Mouse (Mus musculus) stomach, embryonic 14.5 days (tissue): ENCODE results near the gene Tmtc4. TPM values are rescaled to one million over a fixed set of nuclear protein-coding genes. Genes with fewer than 3 reads are reported as not detected.

Experiments used
- ATAC-seq: fragments of 200-750 bp; cut with Nextera tagmentation; 2 replicates; pipeline ENCODE4 v1.8.0; 2017; ENCODE audit warnings: low read depth, moderate TSS enrichment; ENCODE audit not compliant: insufficient number of reproducible peaks, insufficient read depth, low FRiP score
- H3K27ac ChIP-seq: fragments of 300-500 bp; sonication (generic); 2 replicates; pipeline ENCODE4 v1.5.1; 2014; ENCODE audit warnings: mild to moderate bottlenecking, low read length, moderate library complexity, mixed read lengths
- H3K27me3 ChIP-seq: fragments of 300-500 bp; sonication (generic); 2 replicates; pipeline ENCODE4 v1.6.1; 2014; ENCODE audit warnings: low read length, control low read depth, mixed read lengths; ENCODE audit not compliant: control insufficient read depth, insufficient read depth
- H3K36me3 ChIP-seq: fragments of 300-500 bp; sonication (generic); 2 replicates; pipeline ENCODE4 v1.6.1; 2014; ENCODE audit warnings: mild to moderate bottlenecking, control low read depth, low read length, moderate library complexity, mixed read lengths; ENCODE audit not compliant: control insufficient read depth, insufficient read depth
- H3K4me1 ChIP-seq: fragments of 300-500 bp; sonication (generic); 2 replicates; pipeline ENCODE4 v1.6.1; 2014; ENCODE audit warnings: low read length, control low read depth, mixed read lengths; ENCODE audit not compliant: control insufficient read depth, insufficient read depth
- H3K4me2 ChIP-seq: fragments of 300-500 bp; sonication (generic); replicated peaks from 2 replicates; pipeline ENCODE4 v1.6.1; 2014; ENCODE audit warnings: low read depth, low read length, control low read depth
- H3K4me3 ChIP-seq: fragments of 300-500 bp; sonication (generic); 2 replicates; pipeline ENCODE4 v1.5.1; 2014; ENCODE audit warnings: low read depth, low read length, control low read depth
- H3K9ac ChIP-seq: fragments of 300-500 bp; sonication (generic); replicated peaks from 2 replicates; pipeline ENCODE4 v1.6.1; 2014; ENCODE audit warnings: low read depth, mild to moderate bottlenecking, control low read depth, low read length, moderate library complexity, mixed read lengths
- H3K9me3 ChIP-seq: fragments of 300-500 bp; sonication (generic); 2 replicates; pipeline ENCODE4 v1.6.1; 2016; ENCODE audit warnings: low read depth, low read length, control low read depth; ENCODE audit not compliant: control insufficient read depth
- WGBS: fragments of 180-500 bp; shearing (Covaris S2); extraction: QIAGEN DNeasy Blood & Tissue Kit; methylation state at CpG from one replicate; pipeline ENCODE4 v1.1.7; 2014; 5-methylcytosine and 5-hydroxymethylcytosine counted together
- polyA plus RNA-seq: library from polyadenylated mRNA; unstranded; fragments of >200 nt; fragmentation: Nextera tagmentation; extraction: Ambion mirVana; gene quantifications from 2 replicates; pipeline ENCODE4 v1.2.1, GENCODE M21; 2014

The Tmtc4 gene
- polyA plus RNA-seq, 1 experiment from 2014 or later, result 28.6 TPM

DNA sequence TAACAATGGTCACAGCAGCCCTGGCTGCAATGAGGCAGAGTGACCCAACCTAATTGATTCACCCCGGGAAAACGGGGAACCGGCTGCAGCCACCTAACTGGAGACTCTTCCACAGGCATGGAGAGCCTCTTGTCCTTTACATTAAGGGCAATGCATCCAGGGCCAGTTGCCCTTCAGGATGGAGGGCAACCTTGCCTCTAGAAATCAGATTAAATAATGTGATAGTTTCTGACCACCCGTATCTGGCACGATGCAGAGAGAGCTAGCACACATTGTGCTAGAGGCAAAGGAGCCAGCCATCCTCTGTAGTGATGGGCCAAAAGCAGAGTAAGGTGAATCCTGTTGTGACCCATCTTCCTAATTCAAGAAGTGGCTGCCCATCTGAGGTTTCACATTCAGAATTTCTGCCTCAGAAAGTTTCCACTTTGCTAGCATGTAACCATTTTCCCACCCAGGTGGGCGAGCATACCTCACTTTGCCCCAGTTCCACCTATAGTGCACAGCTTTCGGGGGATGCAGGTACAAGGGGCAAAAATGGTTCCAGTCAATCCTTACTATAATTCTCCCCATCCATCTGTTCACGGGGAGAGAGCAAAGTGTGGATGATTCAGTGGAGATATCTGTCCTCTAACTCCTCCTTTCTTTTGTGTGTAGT lies 1.9 kb downstream of the Tmtc4 start:
- 45% methylated on average over 8 of the region's 8 CpGs for WGBS
- H3K36me3 ChIP-seq, result no peaks in the 10 kb centered on the region
- H3K9me3 ChIP-seq, result no peaks in the 10 kb centered on the region
- H3K9ac ChIP-seq, result peak overlapping the region; percentile 76
- H3K4me3 ChIP-seq, result peak overlapping the region; percentile 83
- H3K4me2 ChIP-seq, result peak overlapping the region; percentile 87
- no peaks in the 10 kb centered on the region for H3K27me3 ChIP-seq
- H3K4me1 ChIP-seq, result peaks cover 11% of the 10 kb centered on the region; the same call in 1 of the 2 replicates
- ATAC-seq, result no peak
- H3K27ac ChIP-seq, result no peak overlapping the region

DNA sequence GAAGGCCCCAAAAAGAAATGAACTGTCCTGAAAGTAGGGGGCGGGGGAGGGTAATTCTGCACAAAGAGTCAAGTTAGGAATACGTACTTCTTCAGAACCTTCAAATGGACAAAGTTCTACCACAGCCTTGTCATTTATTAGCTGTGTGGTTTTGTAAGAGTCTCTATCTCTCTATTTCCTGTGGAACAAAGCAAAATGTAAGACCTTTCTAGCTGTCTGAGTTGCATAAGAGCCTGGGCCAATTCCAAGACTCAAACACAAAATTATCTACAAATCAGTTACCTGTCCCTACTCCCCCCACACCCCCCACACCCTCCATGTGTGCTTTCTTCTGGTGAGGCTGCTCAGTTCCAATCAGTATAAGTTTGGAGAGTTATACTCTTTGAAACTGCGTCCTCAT lies 5.0 kb downstream of the Tmtc4 start:
- no peak overlapping the region for H3K9ac ChIP-seq
- H3K4me3 ChIP-seq, result no peak overlapping the region
- WGBS, result 75% methylated on average over 3 of the region's 3 CpGs
- H3K4me2 ChIP-seq, result no peak overlapping the region
- no peak for ATAC-seq
- peaks cover 10% of the 10 kb centered on the region; the same call in 1 of the 2 replicates for H3K4me1 ChIP-seq
- H3K27me3 ChIP-seq, result no peaks in the 10 kb centered on the region
- no peak overlapping the region for H3K27ac ChIP-seq
- H3K36me3 ChIP-seq, result no peaks in the 10 kb centered on the region
- no peaks in the 10 kb centered on the region for H3K9me3 ChIP-seq

DNA sequence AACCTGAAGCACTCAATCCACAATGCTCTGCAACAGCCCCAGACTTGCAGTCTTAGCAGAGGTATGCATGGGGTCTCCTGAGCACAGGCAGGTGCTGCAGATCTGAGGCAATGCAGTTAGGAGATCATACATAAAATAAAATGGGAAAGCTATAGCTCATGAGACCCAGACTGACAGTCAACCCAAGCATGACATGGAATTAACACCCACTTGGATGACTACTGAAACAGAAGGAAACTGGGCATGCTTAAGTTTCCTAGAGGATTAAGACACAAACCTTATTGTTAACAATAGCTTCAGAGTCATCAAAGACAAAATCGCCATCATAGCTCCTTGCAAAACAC lies 6.1 kb downstream of the Tmtc4 start:
- peaks cover 7% of the 10 kb centered on the region; the same call in 1 of the 2 replicates for H3K4me1 ChIP-seq
- no peaks in the 10 kb centered on the region for H3K27me3 ChIP-seq
- no peak overlapping the region for H3K9ac ChIP-seq
- H3K4me2 ChIP-seq, result no peak overlapping the region
- H3K27ac ChIP-seq, result no peak overlapping the region
- H3K9me3 ChIP-seq, result no peaks in the 10 kb centered on the region
- WGBS, result 76% methylated on average over 1 of the region's 1 CpGs
- H3K36me3 ChIP-seq, result peaks cover 6% of the 10 kb centered on the region; the same call in 1 of the 2 replicates
- ATAC-seq, result no peak
- no peak overlapping the region for H3K4me3 ChIP-seq

DNA sequence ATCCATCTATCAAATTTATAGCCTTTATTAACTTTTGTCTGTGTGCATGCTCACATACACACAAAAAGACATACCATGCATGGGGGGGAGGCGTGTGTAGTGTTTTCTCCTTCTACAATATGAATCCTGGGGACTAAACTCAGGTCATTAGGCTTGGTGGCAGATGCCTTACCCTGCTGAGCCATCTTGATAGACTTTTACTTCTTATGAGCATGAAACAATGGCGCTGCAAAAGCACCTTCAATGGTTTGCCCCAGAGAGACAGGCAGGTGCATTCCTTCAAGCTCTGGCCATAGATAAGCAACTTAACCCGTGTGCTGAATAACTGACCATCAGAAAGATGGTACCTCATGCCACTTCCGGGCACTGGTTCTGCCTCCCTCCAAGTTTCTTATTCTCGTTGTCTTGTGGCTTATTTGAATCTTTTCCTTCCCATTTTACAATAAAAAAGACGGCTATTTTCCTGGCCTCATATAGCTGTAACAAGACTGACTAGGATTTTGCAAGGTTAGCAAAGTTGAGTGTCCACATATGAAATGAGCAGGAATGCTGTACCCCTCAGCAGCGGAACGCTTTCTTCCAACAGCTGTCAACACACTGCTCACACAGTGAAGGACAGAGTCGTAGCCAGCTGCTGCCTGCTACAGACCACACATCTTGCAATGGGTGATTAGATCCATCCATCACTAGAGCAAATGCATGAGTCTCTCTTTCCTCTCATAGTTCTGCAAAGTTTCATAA lies 6.6 kb downstream of the Tmtc4 start:
- Histone ChIP-seq H3K9ac (no peak overlapping the region), H3K27ac (no peak overlapping the region), H3K4me1 (peaks cover 6% of the 10 kb centered on the region; the same call in 1 of the 2 replicates), H3K4me2 (no peak overlapping the region), H3K27me3 (no peaks in the 10 kb centered on the region), H3K9me3 (no peaks in the 10 kb centered on the region), H3K36me3 (peaks cover 8% of the 10 kb centered on the region; the same call in 1 of the 2 replicates), H3K4me3 (no peak overlapping the region)
- WGBS, result 69% methylated on average over 9 of the region's 9 CpGs
- 0 out of 2 replicates have a peak, but pooled peaks have one; percentile 20 for ATAC-seq

DNA sequence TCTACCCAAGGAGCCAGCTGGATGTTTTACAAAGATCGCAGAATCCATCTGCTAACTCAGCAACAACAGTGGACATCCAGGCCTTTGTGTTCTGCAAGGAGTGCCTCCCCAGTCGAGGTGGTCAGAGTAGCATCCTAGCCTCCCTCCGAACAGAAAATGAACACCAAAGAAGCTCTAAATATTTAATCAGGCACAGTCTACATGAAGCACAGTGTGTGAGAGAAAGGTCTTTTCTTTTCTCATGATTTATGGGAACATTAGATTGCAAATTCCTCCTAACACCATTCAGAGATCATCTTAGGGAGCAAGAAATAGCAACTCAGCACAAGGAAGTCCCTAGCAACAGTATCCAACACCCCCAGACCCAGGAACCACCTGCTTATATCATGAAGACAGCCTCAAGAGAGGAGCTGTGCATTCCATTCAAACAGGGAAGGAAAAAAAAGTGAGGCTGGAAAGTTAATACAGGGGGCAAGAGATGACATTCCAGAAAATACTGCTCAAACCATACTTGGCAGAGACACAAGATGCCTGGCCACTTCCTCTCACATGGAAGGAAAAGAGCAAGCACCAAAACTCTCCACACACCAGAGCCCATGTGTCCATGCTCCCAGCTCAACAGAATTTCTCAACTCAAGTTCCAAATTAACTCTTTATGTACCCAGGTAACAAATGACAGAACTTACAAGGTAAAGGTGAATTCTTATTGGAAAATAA lies 8.8 kb downstream of the Tmtc4 start:
- Histone ChIP-seq H3K9ac (no peak overlapping the region), H3K4me1 (no peaks in the 10 kb centered on the region), H3K9me3 (no peaks in the 10 kb centered on the region), H3K27me3 (no peaks in the 10 kb centered on the region), H3K27ac (no peak overlapping the region), H3K4me3 (no peak overlapping the region), H3K36me3 (peaks cover 20% of the 10 kb centered on the region; the same call in 1 of the 2 replicates), H3K4me2 (no peak overlapping the region)
- no peak for ATAC-seq
- 64% methylated on average over 3 of the region's 3 CpGs for WGBS

DNA sequence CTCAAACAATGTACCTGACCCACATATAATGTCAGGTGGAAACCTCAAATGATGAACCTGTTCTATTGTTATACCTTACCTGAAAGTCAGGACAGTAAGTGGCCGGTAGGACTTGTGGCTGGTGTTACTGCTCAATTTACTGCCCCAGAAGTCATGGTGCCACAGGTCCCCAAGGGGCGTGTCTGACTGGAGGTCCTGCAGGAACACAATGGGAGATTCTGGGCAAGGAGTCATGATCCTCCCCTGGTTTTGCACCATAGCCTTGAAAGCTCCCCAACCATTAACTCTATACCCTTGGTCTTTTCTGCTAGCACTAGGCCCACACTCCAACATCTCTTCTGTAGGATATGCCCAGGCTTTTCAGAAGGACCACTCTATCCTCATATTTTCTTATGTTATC lies 10.7 kb downstream of the Tmtc4 start:
- Histone ChIP-seq H3K27ac (no peak overlapping the region), H3K4me3 (no peak overlapping the region), H3K9me3 (no peaks in the 10 kb centered on the region), H3K4me1 (no peaks in the 10 kb centered on the region), H3K4me2 (no peak overlapping the region), H3K9ac (no peak overlapping the region), H3K36me3 (peaks cover 26% of the 10 kb centered on the region), H3K27me3 (no peaks in the 10 kb centered on the region)
- WGBS, result 100% methylated on average over 2 of the region's 2 CpGs
- no peak for ATAC-seq

DNA sequence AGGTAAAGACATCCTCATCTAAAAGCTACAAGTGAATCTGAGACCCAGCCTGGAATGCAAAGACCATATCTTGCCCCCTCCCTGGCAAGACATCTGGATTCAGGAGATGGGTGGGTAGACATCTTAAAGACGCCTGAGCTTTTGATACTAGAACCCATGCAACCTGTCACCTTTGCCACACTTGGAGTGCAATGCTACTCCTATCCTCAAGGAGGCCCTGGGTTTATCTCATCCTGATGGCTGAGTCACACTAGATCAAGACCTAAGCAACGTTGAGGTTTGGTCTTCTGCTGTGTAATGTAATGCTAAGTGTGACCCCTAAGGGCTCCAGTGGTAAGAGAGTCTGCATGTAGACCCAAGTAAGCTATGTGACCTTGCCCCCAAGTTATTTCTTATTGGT lies 15.8 kb downstream of the Tmtc4 start:
- no peak for ATAC-seq
- no peak overlapping the region for H3K27ac ChIP-seq
- no peak overlapping the region for H3K4me3 ChIP-seq
- H3K9ac ChIP-seq, result no peak overlapping the region
- 78% methylated on average over 2 of the region's 2 CpGs for WGBS
- no peaks in the 10 kb centered on the region for H3K27me3 ChIP-seq
- H3K9me3 ChIP-seq, result no peaks in the 10 kb centered on the region
- H3K4me1 ChIP-seq, result no peaks in the 10 kb centered on the region
- no peak overlapping the region for H3K4me2 ChIP-seq
- H3K36me3 ChIP-seq, result peaks cover 23% of the 10 kb centered on the region

DNA sequence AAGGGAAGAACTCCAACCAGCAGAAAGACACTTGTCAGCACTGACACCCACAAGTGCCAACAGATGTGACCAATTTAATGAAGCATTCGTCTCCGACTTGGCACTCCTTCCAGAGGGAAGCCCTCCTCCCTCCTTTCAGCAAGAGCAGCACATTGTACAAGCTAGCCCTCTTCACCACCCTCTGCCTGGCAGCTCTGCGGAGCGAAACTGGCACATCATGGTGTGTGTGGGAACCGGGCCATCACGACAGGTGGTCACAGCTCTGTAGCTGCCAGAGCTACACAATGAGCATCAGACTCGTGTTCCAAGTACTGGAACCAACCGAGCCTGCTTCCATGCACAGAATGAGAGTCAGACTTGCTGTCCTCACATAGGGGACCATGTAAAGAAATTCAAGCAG lies 25.9 kb downstream of the Tmtc4 start:
- no peaks in the 10 kb centered on the region; the same call in 1 of the 2 replicates for H3K36me3 ChIP-seq
- no peaks in the 10 kb centered on the region for H3K9me3 ChIP-seq
- no peak overlapping the region for H3K4me3 ChIP-seq
- H3K4me2 ChIP-seq, result no peak overlapping the region
- H3K27ac ChIP-seq, result no peak overlapping the region
- H3K4me1 ChIP-seq, result no peaks in the 10 kb centered on the region
- no peak overlapping the region for H3K9ac ChIP-seq
- WGBS, result 92% methylated on average over 8 of the region's 8 CpGs
- H3K27me3 ChIP-seq, result no peaks in the 10 kb centered on the region
- ATAC-seq, result no peak
